Mouse (Mus musculus) small intestine, adult 2 months (tissue): ENCODE data around the gene Cdcp1. TPM values are rescaled to one million over a fixed set of nuclear protein-coding genes. Genes with fewer than 3 reads are reported as not detected.
A peak's percentile ranks its signal among the peaks of the same experiment; 100 is the strongest.

Source experiments
- H3K27ac ChIP-seq: fragments of 200-500 bp; 2 replicates; pipeline ENCODE4 v1.5.1; 2012; ENCODE audit warnings: low read depth, low read length, control low read depth, inconsistent platforms; ENCODE audit not compliant: insufficient read depth
- H3K27me3 ChIP-seq: fragments of 200-500 bp; 2 replicates; pipeline ENCODE4 v1.6.1; 2012; ENCODE audit warnings: mild to moderate bottlenecking, moderate library complexity, low read length, inconsistent platforms; ENCODE audit not compliant: control insufficient read depth, insufficient read depth
- H3K36me3 ChIP-seq: fragments of 200-500 bp; 2 replicates; pipeline ENCODE4 v1.6.1; 2012; ENCODE audit warnings: mild to moderate bottlenecking, low read length, control low read depth, inconsistent platforms; ENCODE audit not compliant: control insufficient read depth, insufficient read depth
- H3K4me1 ChIP-seq: fragments of 200-500 bp; 2 replicates; pipeline ENCODE4 v1.6.1; 2012; ENCODE audit warnings: low read length, inconsistent platforms, mixed read lengths; ENCODE audit not compliant: control insufficient read depth, insufficient read depth, insufficient read length
- H3K4me3 ChIP-seq: fragments of 200-500 bp; 2 replicates; pipeline ENCODE4 v1.5.1; 2012; ENCODE audit warnings: low read depth, mild to moderate bottlenecking, control low read depth, inconsistent platforms, low read length, moderate library complexity
- CTCF ChIP-seq: fragments of 200-500 bp; IDR thresholded peaks from 2 replicates; pipeline ENCODE4 v1.5.1; 2012; ENCODE audit warnings: low read depth, mild to moderate bottlenecking, control low read depth, inconsistent platforms, low read length, moderate library complexity, mixed read lengths; ENCODE audit not compliant: insufficient replicate concordance, insufficient read length; ENCODE audit errors: extremely low read depth
- POLR2A ChIP-seq: fragments of 200-500 bp; IDR thresholded peaks from 2 replicates; pipeline ENCODE4 v1.6.1; 2012; ENCODE audit warnings: low read depth, mild to moderate bottlenecking, control low read depth, inconsistent platforms, low read length, moderate library complexity
- WGBS: fragments of 180-500 bp; shearing (Covaris S2); methylation state at CpG from one replicate; pipeline ENCODE4 v1.1.7; 2018; 5-methylcytosine and 5-hydroxymethylcytosine counted together
- polyA plus RNA-seq: library from polyadenylated mRNA; depleted of rRNA; stranded (reverse); fragments of >200 nt; gene quantifications from 2 replicates; pipeline ENCODE4 v1.2.3, GENCODE M21; 2012; rRNA removed

Gene Cdcp1
- 16.4 and 25.7 TPM in 2 replicates for polyA plus RNA-seq

DNA sequence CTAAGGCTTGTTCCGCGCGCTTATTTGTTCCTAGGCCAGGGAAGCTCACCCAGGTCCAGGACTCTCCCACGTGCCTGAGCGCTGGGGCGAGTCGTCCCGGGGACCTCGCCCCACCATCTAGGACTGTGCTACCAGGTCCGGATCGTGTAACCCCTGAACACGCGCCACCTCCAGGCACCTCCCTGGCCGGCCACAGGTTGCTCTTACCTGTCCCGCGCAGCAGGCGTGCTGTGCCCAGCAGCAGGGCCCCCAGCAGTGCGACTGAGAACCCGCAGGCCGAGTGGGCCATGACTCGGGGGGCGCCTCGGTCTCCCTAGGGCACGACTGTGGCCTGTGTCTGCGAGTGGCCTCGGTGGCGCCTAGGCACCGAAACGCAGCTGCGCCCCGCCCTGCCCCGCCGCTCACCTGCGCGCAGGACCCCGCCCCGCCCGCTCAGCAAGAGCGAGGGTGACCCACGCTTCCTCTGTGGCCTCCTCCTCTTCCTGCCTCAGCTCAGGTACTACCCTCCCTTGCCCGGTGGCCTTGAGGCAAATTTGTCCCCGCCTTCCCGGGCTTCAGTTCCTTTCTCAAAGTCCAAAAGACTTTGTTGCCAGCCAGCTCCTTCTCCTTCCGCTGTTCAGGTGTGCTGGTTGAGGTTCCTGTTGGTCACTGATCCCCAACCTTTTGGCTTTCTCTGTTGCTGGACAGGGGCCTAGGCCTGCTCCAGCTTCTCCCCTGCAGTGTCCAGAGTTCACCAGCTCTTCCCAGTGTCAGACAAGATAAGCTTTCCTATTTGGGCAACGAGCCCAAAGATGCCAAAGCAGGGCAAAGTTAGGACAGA, at the start of gene Cdcp1:
TSS of gene Cdcp1 (minus strand) at position 418 of the 820 bp plus-strand sequence.
- no peak for TF ChIP-seq CTCF
- TF ChIP-seq POLR2A, result peak; percentile 49; the same call in 1 of the 2 replicates
- peak within 1 kb of the TSS; percentile 96 for H3K27ac ChIP-seq
- H3K4me1 ChIP-seq, result peaks cover 18% of the 10 kb centered on the region; the same call in 1 of the 2 replicates
- no peaks in the 10 kb centered on the region; the same call in 1 of the 2 replicates for H3K36me3 ChIP-seq
- WGBS, result 10% methylated on average over 45 of the region's 45 CpGs
- no peaks in the 10 kb centered on the region for H3K27me3 ChIP-seq
- peak within 1 kb of the TSS; percentile 91 for H3K4me3 ChIP-seq

DNA sequence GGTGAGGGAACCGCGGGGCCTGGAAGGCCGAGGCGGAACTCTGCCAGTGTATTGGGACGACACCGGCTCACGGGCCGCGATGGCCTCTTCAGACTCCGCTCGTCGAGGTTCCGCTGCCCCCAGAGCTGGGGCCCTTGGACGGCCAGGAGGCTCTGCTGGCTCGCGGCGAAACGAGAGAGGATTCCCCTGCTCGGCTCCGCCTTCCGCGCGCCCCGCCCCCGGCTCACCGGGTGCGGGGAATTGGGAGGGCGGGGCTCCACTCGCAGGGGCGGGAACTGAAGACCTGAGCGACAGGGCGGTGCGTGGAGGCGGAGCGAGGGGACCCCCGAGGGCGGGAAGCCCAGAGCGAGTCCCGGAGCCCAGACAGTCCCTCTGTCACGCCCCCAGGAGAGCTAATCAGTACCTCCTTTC, 44.8 kb upstream of the Cdcp1 start, which contains the start of gene Tmem158:
TSS of gene Tmem158 (minus strand) at position 154 of the 411 bp plus-strand sequence.
- H3K27me3 ChIP-seq, result peaks cover 7% of the 10 kb centered on the region
- H3K36me3 ChIP-seq, result no peaks in the 10 kb centered on the region
- no peak; the same call in none of the 2 replicates for TF ChIP-seq POLR2A
- no peak for TF ChIP-seq CTCF
- H3K4me3 ChIP-seq, result peak within 1 kb of the TSS; percentile 75
- H3K4me1 ChIP-seq, result no peaks in the 10 kb centered on the region
- H3K27ac ChIP-seq, result no peak within 1 kb of the TSS
- WGBS, result under 1% methylated on average over 40 of the region's 40 CpGs

DNA sequence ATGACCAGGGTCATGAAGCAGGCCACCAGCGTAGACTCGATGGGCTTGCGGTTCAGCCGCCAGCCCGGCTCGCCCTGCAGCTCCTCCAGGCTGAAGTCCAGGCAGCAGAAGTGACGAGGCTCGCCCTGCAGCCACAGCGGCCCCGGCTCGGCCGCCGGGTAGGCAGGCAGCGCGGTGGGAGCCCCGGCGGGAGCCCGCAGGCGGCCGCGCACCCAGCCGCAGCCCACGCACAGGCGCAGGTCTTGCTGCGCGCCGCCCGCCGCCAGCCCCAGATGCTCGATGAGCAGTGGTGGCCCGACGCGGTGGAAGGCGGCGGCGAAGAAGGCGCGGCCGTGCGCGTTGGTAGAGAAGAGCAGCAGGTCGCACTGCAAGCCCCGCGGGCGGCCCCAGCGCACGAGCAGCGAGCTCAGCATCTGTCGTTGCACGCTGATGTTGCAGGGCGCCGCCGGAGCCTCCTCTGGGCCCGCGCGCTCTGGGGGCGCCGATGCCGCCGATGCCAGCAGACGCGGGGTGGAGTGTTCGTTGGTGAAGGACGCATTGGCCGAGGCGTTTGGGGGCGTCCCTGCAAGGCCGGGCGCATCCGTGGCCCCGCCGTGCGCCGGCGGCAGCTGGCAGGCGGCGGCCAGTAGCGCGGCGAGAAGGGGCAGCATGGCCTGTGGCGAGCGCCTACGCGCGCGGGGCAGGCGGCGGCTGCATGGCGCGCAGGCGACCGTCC, 44.2 kb upstream of the Cdcp1 start:
- Histone ChIP-seq H3K36me3 (no peaks in the 10 kb centered on the region), H3K27ac (no peak overlapping the region), H3K4me3 (peak overlapping the region; percentile 75), H3K4me1 (no peaks in the 10 kb centered on the region), H3K27me3 (peaks cover 7% of the 10 kb centered on the region)
- TF ChIP-seq POLR2A, result no peak; the same call in 1 of the 2 replicates
- TF ChIP-seq CTCF, result no peak
- under 1% methylated on average over 89 of the region's 92 CpGs for WGBS

DNA sequence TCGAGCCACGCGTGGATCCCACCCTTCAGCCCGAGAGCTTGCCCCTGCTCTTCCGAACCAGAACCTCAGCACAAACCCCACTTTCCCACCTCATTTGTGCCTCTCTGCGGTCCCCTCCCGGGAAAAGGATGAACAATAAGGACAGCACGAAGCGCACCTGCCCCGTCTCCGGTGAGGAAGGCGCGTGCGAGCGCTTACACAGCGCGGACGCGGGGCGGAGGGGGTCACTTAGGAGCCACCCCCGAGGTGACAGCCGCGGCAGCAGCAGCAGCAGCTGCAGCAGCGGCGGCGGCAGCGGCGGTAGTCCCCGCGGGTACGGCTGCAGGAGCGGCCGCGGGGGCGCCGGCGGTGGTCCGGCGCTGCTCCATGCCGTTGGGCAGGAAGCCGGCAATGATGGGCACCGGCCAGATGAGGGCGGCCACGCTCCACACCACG, 43.6 kb upstream of the Cdcp1 start:
- WGBS, result 1% methylated on average over 45 of the region's 45 CpGs
- peaks cover 7% of the 10 kb centered on the region for H3K27me3 ChIP-seq
- peak overlapping the region; percentile 75 for H3K4me3 ChIP-seq
- H3K27ac ChIP-seq, result no peak overlapping the region
- H3K36me3 ChIP-seq, result no peaks in the 10 kb centered on the region
- TF ChIP-seq POLR2A (no peak), CTCF (peak; percentile 60)
- H3K4me1 ChIP-seq, result no peaks in the 10 kb centered on the region

DNA sequence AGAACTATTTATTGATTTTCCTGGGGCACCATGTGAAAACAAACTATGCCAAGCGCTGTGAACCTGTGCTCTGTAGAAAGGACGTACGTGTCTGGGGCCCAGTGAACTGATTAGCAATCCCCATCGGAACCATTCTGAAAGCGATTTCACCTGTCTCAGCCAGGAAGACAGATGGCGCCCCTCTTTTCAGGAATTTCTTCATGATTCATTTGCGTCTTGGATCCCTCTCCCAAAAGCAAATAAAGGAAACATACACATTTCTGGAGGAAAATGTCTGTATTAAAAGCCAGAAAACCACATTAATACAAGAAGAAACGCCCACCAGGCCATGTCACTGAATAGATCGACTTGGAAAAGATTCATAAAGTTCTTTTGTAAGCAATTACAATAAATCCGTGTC, 43.0 kb upstream of the Cdcp1 start:
- no peaks in the 10 kb centered on the region for H3K36me3 ChIP-seq
- H3K27me3 ChIP-seq, result peaks cover 7% of the 10 kb centered on the region
- H3K27ac ChIP-seq, result no peak overlapping the region
- no peaks in the 10 kb centered on the region for H3K4me1 ChIP-seq
- TF ChIP-seq POLR2A (no peak), CTCF (no peak)
- no peak overlapping the region for H3K4me3 ChIP-seq
- 39% methylated on average over 10 of the region's 10 CpGs for WGBS

DNA sequence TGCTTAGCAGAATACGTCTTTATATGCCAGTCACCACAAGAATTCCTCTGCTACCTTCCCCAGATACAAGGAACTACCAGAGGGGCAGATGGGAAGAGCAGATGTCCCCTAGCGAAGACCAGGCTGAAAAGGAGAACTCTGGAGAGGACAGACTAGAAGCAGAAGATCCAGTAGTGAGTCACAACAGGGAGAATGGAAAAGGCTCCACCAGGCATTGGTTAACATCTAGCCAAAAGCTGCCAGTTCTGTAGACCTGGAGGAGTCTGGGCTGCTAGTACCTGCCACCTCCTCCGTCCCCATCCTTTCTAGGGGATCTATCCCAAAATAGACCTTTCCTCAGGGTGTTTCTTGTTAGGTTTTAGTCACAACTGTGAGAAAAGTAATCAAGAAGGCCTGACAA, 39.9 kb upstream of the Cdcp1 start:
- no peak overlapping the region for H3K4me3 ChIP-seq
- WGBS, result 95% methylated on average over 3 of the region's 3 CpGs
- H3K36me3 ChIP-seq, result no peaks in the 10 kb centered on the region
- H3K27ac ChIP-seq, result no peak overlapping the region
- H3K27me3 ChIP-seq, result peaks cover 7% of the 10 kb centered on the region
- no peaks in the 10 kb centered on the region for H3K4me1 ChIP-seq
- TF ChIP-seq POLR2A, result no peak
- no peak for TF ChIP-seq CTCF

DNA sequence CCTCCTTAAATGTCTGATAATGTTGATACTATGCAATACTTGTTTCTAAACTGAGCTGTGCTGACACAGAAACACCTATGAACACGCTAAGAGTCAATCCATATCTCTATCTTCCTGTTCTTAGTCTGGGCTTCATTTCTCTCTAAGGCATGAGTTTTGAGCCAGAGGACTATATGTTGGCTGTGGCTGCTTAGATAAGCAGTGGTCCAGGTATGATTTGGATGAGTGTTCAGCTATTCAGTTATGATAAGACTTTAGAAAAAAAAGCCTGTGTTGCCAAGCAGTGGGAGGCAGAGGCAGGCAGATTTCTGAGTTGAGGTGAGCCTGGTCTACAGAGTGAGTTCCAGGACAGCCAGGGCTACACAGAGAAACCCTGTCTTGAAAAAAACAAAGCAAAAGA, 32.2 kb upstream of the Cdcp1 start:
- 43% methylated on average over 1 of the region's 1 CpGs for WGBS
- no peak for TF ChIP-seq POLR2A
- TF ChIP-seq CTCF, result no peak
- Histone ChIP-seq H3K27ac (no peak overlapping the region), H3K36me3 (no peaks in the 10 kb centered on the region), H3K27me3 (no peaks in the 10 kb centered on the region), H3K4me3 (no peak overlapping the region), H3K4me1 (no peaks in the 10 kb centered on the region)
